Mouse (Mus musculus) hindbrain, embryonic 12.5 days (tissue): ENCODE measurements around the gene Tcf7l1. TPM values are rescaled to one million over a fixed set of nuclear protein-coding genes. Genes with fewer than 3 reads are reported as not detected.

Experiments used
- ATAC-seq: fragments of 200-750 bp; cut with Nextera tagmentation; 2 replicates; pipeline ENCODE4 v1.8.0; 2017; ENCODE audit warnings: moderate TSS enrichment; ENCODE audit not compliant: low FRiP score
- H3K27ac ChIP-seq: fragments of 300-500 bp; sonication (generic); 2 replicates; pipeline ENCODE4 v1.5.1; 2016; ENCODE audit warnings: mild to moderate bottlenecking
- H3K27me3 ChIP-seq: fragments of 300-500 bp; sonication (generic); 2 replicates; pipeline ENCODE4 v1.6.1; 2016; ENCODE audit warnings: mild to moderate bottlenecking
- H3K36me3 ChIP-seq: fragments of 300-500 bp; sonication (generic); 2 replicates; pipeline ENCODE4 v1.6.1; 2016; ENCODE audit warnings: mild to moderate bottlenecking
- H3K4me1 ChIP-seq: fragments of 300-500 bp; sonication (generic); 2 replicates; pipeline ENCODE4 v1.6.1; 2016
- H3K4me2 ChIP-seq: fragments of 300-500 bp; sonication (generic); replicated peaks from 2 replicates; pipeline ENCODE4 v1.6.1; 2016; ENCODE audit warnings: mild to moderate bottlenecking
- H3K4me3 ChIP-seq: fragments of 300-500 bp; sonication (generic); 2 replicates; pipeline ENCODE4 v1.5.1; 2016; ENCODE audit warnings: mild to moderate bottlenecking
- H3K9ac ChIP-seq: fragments of 300-500 bp; sonication (generic); 2 replicates; pipeline ENCODE4 v1.6.1; 2016; ENCODE audit warnings: mild to moderate bottlenecking, moderate library complexity
- H3K9me3 ChIP-seq: fragments of 300-500 bp; sonication (generic); replicated peaks from 2 replicates; pipeline ENCODE4 v1.6.1; 2016; ENCODE audit warnings: mild to moderate bottlenecking
- WGBS: fragments of 180-500 bp; shearing (Covaris S2); methylation state at CpG from one replicate; pipeline ENCODE4 v1.1.7; 2016; 5-methylcytosine and 5-hydroxymethylcytosine counted together
- polyA plus RNA-seq: library from polyadenylated mRNA; unstranded; fragments of >200 nt; fragmentation: Nextera tagmentation; extraction: Ambion mirVana; gene quantifications from 2 replicates; pipeline ENCODE4 v1.2.1, GENCODE M21; 2016

The Tcf7l1 gene
- polyA plus RNA-seq, 1 experiment from 2014 or later = 24.7 TPM

DNA sequence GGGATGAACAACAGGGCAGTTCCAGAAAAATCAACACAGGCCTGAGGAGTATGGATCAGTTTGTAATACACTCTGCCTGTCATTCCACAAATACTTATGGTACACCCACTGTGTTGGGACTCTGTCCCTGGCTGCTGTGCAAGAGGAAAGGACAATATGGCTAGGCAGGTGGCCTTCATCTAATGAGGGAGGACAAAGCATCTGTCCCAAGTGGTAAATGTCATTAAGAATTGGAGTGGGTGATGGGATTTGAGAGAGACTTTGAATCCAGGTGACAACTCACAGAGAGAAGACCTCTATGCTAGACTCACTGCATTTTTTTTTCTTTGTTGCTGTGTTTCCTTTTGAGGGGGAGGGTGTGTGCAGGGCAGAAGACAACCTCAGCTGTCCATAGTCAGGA, 115.3 kb downstream of the Tcf7l1 start:
- Histone ChIP-seq H3K27me3 (peaks cover 13% of the 10 kb centered on the region; the same call in 1 of the 2 replicates), H3K9ac (no peak overlapping the region), H3K4me1 (peaks cover 29% of the 10 kb centered on the region), H3K27ac (no peak overlapping the region), H3K36me3 (no peaks in the 10 kb centered on the region), H3K4me3 (no peak overlapping the region), H3K4me2 (no peak overlapping the region), H3K9me3 (no peaks in the 10 kb centered on the region)
- ATAC-seq = no peak

- H3K4me1 ChIP-seq = peaks cover 9% of the 10 kb centered on the region
- no peaks in the 10 kb centered on the region for H3K9me3 ChIP-seq
- H3K27ac ChIP-seq = no peak overlapping the region
- no peak for ATAC-seq
- no peak overlapping the region for H3K4me2 ChIP-seq
- no peak overlapping the region for H3K4me3 ChIP-seq
- H3K9ac ChIP-seq = no peak overlapping the region
- 83% methylated on average over 8 of the region's 8 CpGs for WGBS
- no peaks in the 10 kb centered on the region for H3K36me3 ChIP-seq
- peaks cover 8% of the 10 kb centered on the region for H3K27me3 ChIP-seq
Observed at GRCm38 (mm10) chr6:72671129-72671528, 117.9 kb downstream of the Tcf7l1 start.

- whole genome bisulfite sequencing = 71% methylated on average over 4 of the region's 4 CpGs
- Histone ChIP-seq H3K4me1 (0 out of 2 replicates have a peak, but pooled peaks cover 3% of the 10 kb centered on the region), H3K36me3 (no peaks in the 10 kb centered on the region), H3K27me3 (peaks cover 4% of the 10 kb centered on the region), H3K27ac (no peak overlapping the region), H3K4me2 (no peak overlapping the region), H3K9me3 (no peaks in the 10 kb centered on the region), H3K4me3 (no peak overlapping the region), H3K9ac (no peak overlapping the region)
- no peak for ATAC-seq
Observed at GRCm38 (mm10) chr6:72667021-72667420, 122.0 kb downstream of the Tcf7l1 start.

DNA sequence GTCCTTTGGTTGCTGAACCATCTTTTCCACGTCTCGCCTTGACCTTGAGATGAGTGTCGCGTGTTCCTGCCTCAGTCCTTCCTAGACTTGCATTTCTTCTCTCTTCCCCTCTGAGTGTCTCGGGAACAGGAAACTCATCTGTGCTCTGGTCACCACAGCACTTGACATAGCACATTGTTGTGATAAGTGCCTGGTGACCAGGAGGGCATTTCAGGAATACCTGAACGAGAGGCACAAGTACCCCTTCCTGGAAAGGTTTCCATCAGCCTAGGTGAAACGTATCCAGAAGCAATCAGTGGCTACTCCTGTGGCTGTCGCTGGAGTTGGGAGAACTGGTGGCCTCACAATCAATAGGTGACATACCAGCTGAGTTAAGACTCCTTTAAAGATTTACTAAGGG, 124.8 kb downstream of the Tcf7l1 start:
- no peaks in the 10 kb centered on the region for H3K9me3 ChIP-seq
- no peak overlapping the region for H3K4me2 ChIP-seq
- no peak overlapping the region for H3K9ac ChIP-seq
- no peaks in the 10 kb centered on the region; the same call in 1 of the 2 replicates for H3K27me3 ChIP-seq
- 0 out of 2 replicates have a peak, but pooled peaks cover 3% of the 10 kb centered on the region for H3K4me1 ChIP-seq
- no peak overlapping the region for H3K27ac ChIP-seq
- H3K36me3 ChIP-seq = no peaks in the 10 kb centered on the region
- 81% methylated on average over 8 of the region's 8 CpGs for WGBS
- ATAC-seq = no peak
- H3K4me3 ChIP-seq = no peak overlapping the region

DNA sequence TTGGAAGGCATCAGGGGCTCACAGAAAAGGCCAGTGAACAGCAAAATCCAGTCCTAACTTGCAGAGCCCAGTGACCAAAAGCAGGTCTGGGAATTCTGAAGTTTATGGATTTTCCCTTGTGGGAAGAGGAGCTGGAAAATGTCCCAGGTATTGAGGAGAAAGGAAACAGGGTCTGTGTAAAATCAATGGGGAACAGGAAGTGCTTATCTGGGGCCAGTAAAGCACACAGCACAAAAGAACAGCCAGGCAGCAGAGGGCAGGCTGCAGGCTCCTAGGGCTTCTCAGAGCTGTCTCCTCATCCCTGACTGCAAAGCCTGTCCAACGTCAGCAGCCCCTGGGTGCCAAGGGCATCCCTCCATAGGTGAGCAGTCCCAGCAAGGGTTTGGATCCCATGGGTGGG, 126.1 kb downstream of the Tcf7l1 start:
- Histone ChIP-seq H3K9ac (no peak overlapping the region), H3K4me3 (no peak overlapping the region), H3K27ac (peak overlapping the region; percentile 24; the same call in 1 of the 2 replicates), H3K4me1 (0 out of 2 replicates have a peak, but pooled peaks cover 3% of the 10 kb centered on the region), H3K27me3 (no peaks in the 10 kb centered on the region; the same call in 1 of the 2 replicates), H3K36me3 (no peaks in the 10 kb centered on the region), H3K4me2 (no peak overlapping the region), H3K9me3 (no peaks in the 10 kb centered on the region)
- no peak for ATAC-seq
- WGBS = 23% methylated on average over 1 of the region's 1 CpGs

DNA sequence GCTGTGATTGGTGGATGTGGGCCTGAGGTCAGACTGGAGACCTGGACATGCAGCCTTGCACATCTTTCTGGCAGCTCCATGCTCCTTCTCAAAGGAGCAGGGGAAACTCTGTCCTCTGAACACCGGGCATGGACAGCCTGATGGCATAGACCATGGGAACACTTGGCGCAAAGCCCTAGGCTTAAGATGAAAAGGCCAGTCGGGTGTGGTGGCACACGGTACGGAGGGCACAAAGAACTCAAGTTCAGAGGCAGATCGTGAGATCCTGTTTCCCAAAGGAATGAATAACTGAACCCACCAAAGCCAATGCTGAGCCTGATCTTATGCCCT, 128.7 kb downstream of the Tcf7l1 start:
- H3K9me3 ChIP-seq = no peaks in the 10 kb centered on the region
- ATAC-seq = no peak
- peaks cover 11% of the 10 kb centered on the region; the same call in 1 of the 2 replicates for H3K4me1 ChIP-seq
- H3K27ac ChIP-seq = no peak overlapping the region
- no peaks in the 10 kb centered on the region for H3K36me3 ChIP-seq
- no peak overlapping the region for H3K4me2 ChIP-seq
- no peak overlapping the region for H3K9ac ChIP-seq
- H3K4me3 ChIP-seq = no peak overlapping the region
- WGBS = 88% methylated on average over 6 of the region's 6 CpGs
- H3K27me3 ChIP-seq = no peaks in the 10 kb centered on the region

GRCm38 (mm10) chr6:72659717-72660390, 129.2 kb downstream of the Tcf7l1 start:
- no peak overlapping the region for H3K27ac ChIP-seq
- H3K4me1 ChIP-seq = peaks cover 16% of the 10 kb centered on the region; the same call in 1 of the 2 replicates
- no peak overlapping the region for H3K9ac ChIP-seq
- WGBS = 88% methylated on average over 8 of the region's 8 CpGs
- H3K4me2 ChIP-seq = no peak overlapping the region
- no peak overlapping the region for H3K4me3 ChIP-seq
- H3K27me3 ChIP-seq = no peaks in the 10 kb centered on the region
- H3K9me3 ChIP-seq = no peaks in the 10 kb centered on the region
- no peak for ATAC-seq
- H3K36me3 ChIP-seq = no peaks in the 10 kb centered on the region

DNA sequence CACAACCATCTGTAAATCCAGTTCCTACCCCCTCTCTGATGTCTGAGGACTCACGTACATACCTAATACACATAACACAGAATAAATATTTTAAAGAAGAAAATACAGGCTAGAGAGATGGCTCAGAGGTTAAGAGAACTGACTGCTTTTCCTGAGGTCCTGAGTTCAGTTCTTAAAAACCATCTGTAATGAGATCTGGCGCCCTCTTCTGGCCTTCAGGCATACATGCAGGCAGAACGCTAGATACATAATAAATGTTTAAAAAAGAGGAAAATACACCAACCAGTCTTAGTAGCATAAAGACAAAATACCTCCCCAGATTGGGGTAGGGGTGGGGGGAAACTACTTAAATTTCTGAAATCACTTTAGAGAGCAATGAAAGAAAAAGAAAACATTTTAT, 131.0 kb downstream of the Tcf7l1 start:
- no peak for ATAC-seq
- H3K9me3 ChIP-seq = no peaks in the 10 kb centered on the region
- no peaks in the 10 kb centered on the region for H3K27me3 ChIP-seq
- no peaks in the 10 kb centered on the region for H3K36me3 ChIP-seq
- no peak overlapping the region for H3K9ac ChIP-seq
- no peak overlapping the region for H3K4me3 ChIP-seq
- WGBS = 66% methylated on average over 3 of the region's 3 CpGs
- no peak overlapping the region for H3K4me2 ChIP-seq
- peaks cover 14% of the 10 kb centered on the region; the same call in 1 of the 2 replicates for H3K4me1 ChIP-seq
- no peak overlapping the region for H3K27ac ChIP-seq

GRCm38 (mm10) chr6:72656053-72656442, 133.0 kb downstream of the Tcf7l1 start:
- H3K36me3 ChIP-seq = no peaks in the 10 kb centered on the region
- no peak overlapping the region for H3K9ac ChIP-seq
- no peak overlapping the region for H3K4me2 ChIP-seq
- ATAC-seq = no peak; the same call in 1 of the 2 replicates
- H3K27me3 ChIP-seq = no peaks in the 10 kb centered on the region
- no peaks in the 10 kb centered on the region for H3K9me3 ChIP-seq
- H3K4me1 ChIP-seq = peaks cover 13% of the 10 kb centered on the region; the same call in 1 of the 2 replicates
- H3K4me3 ChIP-seq = no peak overlapping the region
- 91% methylated on average over 7 of the region's 7 CpGs for WGBS
- H3K27ac ChIP-seq = peak overlapping the region; percentile 86

GRCm38 (mm10) chr6:72655309-72656052, 133.6 kb downstream of the Tcf7l1 start:
- H3K36me3 ChIP-seq = no peaks in the 10 kb centered on the region
- H3K4me1 ChIP-seq = peaks cover 13% of the 10 kb centered on the region; the same call in 1 of the 2 replicates
- peak; percentile 79 for ATAC-seq
- H3K9ac ChIP-seq = 0 out of 2 replicates have a peak overlapping the region, but pooled peaks have one; percentile 38
- 35% methylated on average over 20 of the region's 20 CpGs for WGBS
- H3K27ac ChIP-seq = peak overlapping the region; percentile 86
- no peaks in the 10 kb centered on the region for H3K27me3 ChIP-seq
- H3K9me3 ChIP-seq = no peaks in the 10 kb centered on the region
- H3K4me3 ChIP-seq = peak overlapping the region; percentile 32
- H3K4me2 ChIP-seq = peak overlapping the region; percentile 48

- no peaks in the 10 kb centered on the region for H3K27me3 ChIP-seq
- H3K27ac ChIP-seq = no peak overlapping the region
- H3K36me3 ChIP-seq = no peaks in the 10 kb centered on the region
- H3K4me3 ChIP-seq = no peak overlapping the region
- no peak overlapping the region for H3K9ac ChIP-seq
- no peak overlapping the region for H3K4me2 ChIP-seq
- 87% methylated on average over 6 of the region's 6 CpGs for WGBS
- no peaks in the 10 kb centered on the region for H3K9me3 ChIP-seq
- H3K4me1 ChIP-seq = peaks cover 13% of the 10 kb centered on the region; the same call in 1 of the 2 replicates
- ATAC-seq = no peak
Observed at GRCm38 (mm10) chr6:72654355-72654754, 134.7 kb downstream of the Tcf7l1 start.

DNA sequence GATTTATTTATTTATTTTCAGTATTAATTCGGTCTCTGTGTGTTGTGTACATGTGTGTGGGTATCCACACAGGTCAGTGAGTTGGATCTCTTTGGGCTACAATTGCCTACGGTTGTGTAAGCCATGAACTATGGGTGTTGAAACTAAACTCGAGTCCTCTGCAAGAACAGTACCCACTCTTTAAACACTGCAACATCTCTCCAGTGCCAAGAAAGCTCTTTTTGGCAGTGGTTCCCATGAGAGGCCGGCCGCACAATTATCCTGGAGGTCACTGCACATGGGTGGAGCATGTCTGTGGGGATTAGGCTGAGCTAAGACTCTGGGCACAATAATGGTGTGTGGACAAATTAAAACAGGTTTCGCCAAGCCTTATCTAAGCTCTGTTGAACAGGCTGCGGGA, 135.6 kb downstream of the Tcf7l1 start:
- 82% methylated on average over 7 of the region's 7 CpGs for whole genome bisulfite sequencing
- no peak overlapping the region for H3K4me2 ChIP-seq
- ATAC-seq = no peak
- H3K4me3 ChIP-seq = no peak overlapping the region
- peaks cover 15% of the 10 kb centered on the region; the same call in 1 of the 2 replicates for H3K4me1 ChIP-seq
- H3K9me3 ChIP-seq = no peaks in the 10 kb centered on the region
- no peaks in the 10 kb centered on the region for H3K27me3 ChIP-seq
- no peaks in the 10 kb centered on the region for H3K36me3 ChIP-seq
- no peak overlapping the region for H3K27ac ChIP-seq
- H3K9ac ChIP-seq = no peak overlapping the region
